Mouse (Mus musculus): ENCODE measurements around the gene Egr2. TPM values are rescaled to one million over a fixed set of nuclear protein-coding genes. Genes with fewer than 3 reads are reported as not detected.

The Egr2 gene
- 1.8 and 3.1 TPM in 2 replicates for polyA plus RNA-seq (2015; fragmentation: Nextera tagmentation; extraction: Ambion mirVana)

DNA sequence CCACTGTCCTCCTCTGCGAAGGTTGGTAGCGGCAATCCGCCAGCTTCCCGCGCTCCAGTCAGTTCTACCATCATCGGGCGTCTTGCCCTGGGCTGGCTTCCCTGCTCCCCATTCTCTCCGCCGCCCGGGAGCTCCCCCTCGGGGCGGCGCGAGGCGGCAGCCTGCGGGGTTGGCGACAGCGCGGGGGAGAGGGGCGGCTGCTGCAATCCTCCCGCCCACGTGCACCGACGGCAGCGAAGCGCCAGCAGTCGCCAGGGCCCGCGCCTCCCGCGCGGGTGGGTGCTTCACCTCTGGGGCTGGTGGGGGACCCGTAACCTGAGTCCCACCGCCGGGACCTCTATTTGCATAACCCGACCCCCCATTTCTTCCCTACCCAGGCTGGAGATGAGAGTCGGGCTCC is at the start of gene Egr2:
Egr2 (plus strand) TSS at position 220 of the 400 bp plus-strand sequence.

DNA sequence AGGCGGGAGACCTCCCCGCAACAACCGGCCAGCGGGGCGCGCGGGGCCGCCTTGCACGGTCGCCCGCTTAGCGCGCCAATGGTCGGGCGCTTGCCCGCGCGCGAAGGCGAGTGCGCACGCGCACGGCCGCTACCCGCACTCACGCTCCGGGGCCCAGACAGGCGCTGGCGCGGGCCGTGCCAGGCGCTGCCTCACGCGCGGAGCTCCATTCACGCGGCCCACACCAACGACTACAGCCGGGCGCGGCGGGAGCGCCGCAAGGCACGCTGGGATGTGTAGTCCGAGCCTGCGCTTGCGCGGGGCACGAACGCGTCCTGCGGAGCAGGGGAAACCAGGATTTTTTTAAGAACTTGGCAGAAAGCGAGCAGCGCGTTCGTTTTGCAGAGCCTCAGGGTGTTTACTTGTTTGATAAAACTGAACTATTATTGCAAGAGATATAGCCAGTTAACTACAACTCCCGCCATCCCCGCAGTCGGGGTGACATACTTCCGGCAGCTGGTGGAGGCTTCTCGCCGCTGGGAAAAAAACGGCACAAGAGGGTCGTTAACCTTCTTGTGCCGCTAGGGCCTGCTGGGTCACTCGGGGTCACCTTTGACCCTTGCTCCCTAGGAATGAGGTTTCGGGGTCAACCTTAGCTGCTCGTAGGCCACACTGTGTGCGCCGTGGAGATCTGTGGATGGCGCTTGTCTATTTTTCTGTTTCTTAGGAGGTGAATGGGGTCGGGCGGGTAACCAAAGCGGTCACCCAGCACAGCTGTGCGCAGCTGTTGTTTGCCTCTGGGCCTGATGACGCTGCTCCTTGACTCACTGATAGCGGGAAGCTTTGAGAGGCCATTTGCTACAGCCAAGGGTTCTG is 13.8 kb downstream of the Egr2 start, which contains the start of gene Ado:
Ado (minus strand) TSS at position 79 of the 855 bp plus-strand sequence.

Other genes starting within 250 kb of the Egr2 start
- 25.6 and 30.0 TPM in 2 replicates for gene Ado, start 13.5 kb downstream of the Egr2 start, polyA plus RNA-seq (2015; fragmentation: Nextera tagmentation; extraction: Ambion mirVana)